Mouse (Mus musculus) erythroblast, embryonic 14.5 days (primary cell): ENCODE data around the gene Lysmd1.
"Not testable (repeated sequence)": the region's sequence is repeated elsewhere in the genome, so short reads cannot be mapped to it uniquely, and the experiment has no call there.

Experiments used
- GATA1 ChIP-seq: IDR thresholded peaks from 2 replicates; pipeline ENCODE4 v1.6.1; 2012; ENCODE audit warnings: low read length, inconsistent platforms, mixed read lengths
- TAL1 ChIP-seq: IDR thresholded peaks from 3 replicates; pipeline ENCODE4 v1.6.1; 2012; ENCODE audit warnings: low read length, inconsistent platforms, mixed read lengths

GRCm38 (mm10) chr3:95132389-95132788 lies 1.5 kb upstream of the Lysmd1 start:
- TF ChIP-seq TAL1, GATA1: not testable (repeated sequence)
